In genomic region chr13:99250806-99251205, GRCm38 (mm10) we compare ENCODE assay signal across 28 mouse cellular contexts.
"Had no signal": no experiment of that assay in that cellular context is flagged by ENCODE, and none has a peak within 500 bp of the region (broad histone marks: within the 10 kb centered on the region; RNA-seq: fewer than 3 reads in every experiment).

No protein-coding gene starts in this region.

- H3K4me3 ChIP-seq: embryonic facial prominence, embryonic 10.5 days; embryonic facial prominence, embryonic 12.5 days; embryonic facial prominence, embryonic 13.5 days; embryonic facial prominence, embryonic 15.5 days; erythroblast, embryonic 14.5 days; forebrain, embryonic 10.5 days; forebrain, embryonic 12.5 days; forebrain, embryonic 13.5 days; forebrain, embryonic 15.5 days; gastrocnemius, adult 2 months; heart, adult 2 months had no signal

- H3K9me3 ChIP-seq: embryonic facial prominence, embryonic 12.5 days; embryonic facial prominence, embryonic 13.5 days; forebrain, embryonic 12.5 days; forebrain, embryonic 15.5 days had no signal

- H3K4me1 ChIP-seq: embryonic facial prominence, embryonic 12.5 days; embryonic facial prominence, embryonic 13.5 days; embryonic facial prominence, embryonic 15.5 days; forebrain, embryonic 12.5 days; forebrain, embryonic 13.5 days; forebrain, embryonic 15.5 days had no signal

- H3K4me2 ChIP-seq: embryonic facial prominence, embryonic 12.5 days; embryonic facial prominence, embryonic 13.5 days; embryonic facial prominence, embryonic 15.5 days; forebrain, embryonic 12.5 days; forebrain, embryonic 13.5 days; forebrain, embryonic 15.5 days had no signal

- DNase-seq: cerebellum, adult 2 months; cerebellum, adult 8-10 months; cerebellum, adult 9-10 months; cerebellum, adult 9-11 months; cerebellum, postnatal 10 days; cerebellum, postnatal 14 days; cerebellum, postnatal 25 days; cerebellum, postnatal 36 days; embryo, embryonic 11 days; forebrain, postnatal 0 days; gastrocnemius, adult 2 months; gastrocnemius, postnatal 10 days; gastrocnemius, postnatal 14 days; gastrocnemius, postnatal 25 days; gastrocnemius, postnatal 36 days; heart, adult 18-20 months; heart, adult 2 months had no signal

- H3K27ac ChIP-seq: embryonic facial prominence, embryonic 10.5 days; embryonic facial prominence, embryonic 12.5 days; embryonic facial prominence, embryonic 13.5 days; embryonic facial prominence, embryonic 15.5 days; forebrain, embryonic 10.5 days; forebrain, embryonic 12.5 days; forebrain, embryonic 13.5 days; forebrain, embryonic 15.5 days; gastrocnemius, adult 2 months; heart, adult 2 months had no signal

- H3K9ac ChIP-seq: embryonic facial prominence, embryonic 12.5 days; embryonic facial prominence, embryonic 13.5 days; embryonic facial prominence, embryonic 15.5 days; forebrain, embryonic 12.5 days; forebrain, embryonic 13.5 days; forebrain, embryonic 15.5 days; forebrain, postnatal 0 days had no signal

- ATAC-seq: forebrain, embryonic 13.5 days; forebrain, embryonic 14.5 days; forebrain, embryonic 15.5 days; forebrain, embryonic 16.5 days; forebrain, postnatal 0 days had no signal

- H3K27me3 ChIP-seq: embryonic facial prominence, embryonic 12.5 days; embryonic facial prominence, embryonic 13.5 days; embryonic facial prominence, embryonic 15.5 days; forebrain, embryonic 12.5 days; forebrain, embryonic 13.5 days; forebrain, embryonic 15.5 days had no signal

- H3K36me3 ChIP-seq: embryonic facial prominence, embryonic 10.5 days; embryonic facial prominence, embryonic 12.5 days; embryonic facial prominence, embryonic 13.5 days; embryonic facial prominence, embryonic 15.5 days; forebrain, embryonic 10.5 days; forebrain, embryonic 12.5 days; forebrain, embryonic 15.5 days had no signal
